Mouse (Mus musculus): Measurements from ENCODE around the gene Bpifb9a.

DNA sequence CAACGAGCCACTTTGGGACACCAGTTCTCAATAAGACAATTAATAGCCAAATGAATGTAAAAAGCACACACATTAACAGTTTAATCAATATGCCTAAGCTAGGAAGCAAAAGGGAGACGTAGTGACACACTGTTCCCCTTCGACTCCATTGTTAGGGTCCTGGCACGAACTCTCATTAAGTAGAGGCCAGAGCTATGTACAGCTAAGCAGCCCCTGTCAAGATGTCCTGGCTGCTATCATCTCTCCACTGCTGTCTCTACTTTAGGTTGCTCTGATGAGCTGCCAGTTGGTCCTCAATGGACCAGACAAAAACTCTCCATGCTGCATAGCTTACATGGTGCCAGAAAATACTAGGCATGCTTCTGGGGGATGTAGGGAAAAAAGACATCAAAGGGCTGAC, 1.9 kb upstream of the Bpifb9a start:
- TF ChIP-seq POLR2A (IDR thresholded peaks at IDR 0.05; ENCODE audit: borderline replicate concordance, insufficient read depth, low read length), result no peak
- TF ChIP-seq CTCF (IDR thresholded peaks at IDR 0.05; ENCODE audit: borderline replicate concordance, insufficient read depth, low read depth, low read length), result no peak

Measured in cerebellum, adult 2 months (tissue).